Mouse (Mus musculus) spleen, postnatal 36 days (tissue): Measurements from ENCODE around the gene Ncor1.
A peak's percentile ranks its signal among the peaks of the same experiment; 100 is the strongest.
"Not testable (repeated sequence)": the region's sequence is repeated elsewhere in the genome, so short reads cannot be mapped to it uniquely, and the experiment has no call there.

Experiments used
- DNase-seq, 2 experiments: peaks; one replicate each; pipeline ENCODE4 v3.0.0; 2022; ENCODE audit warnings: low spot score in 2 of 2, mixed read lengths in 1 of 2

Gene Ncor1

DNA sequence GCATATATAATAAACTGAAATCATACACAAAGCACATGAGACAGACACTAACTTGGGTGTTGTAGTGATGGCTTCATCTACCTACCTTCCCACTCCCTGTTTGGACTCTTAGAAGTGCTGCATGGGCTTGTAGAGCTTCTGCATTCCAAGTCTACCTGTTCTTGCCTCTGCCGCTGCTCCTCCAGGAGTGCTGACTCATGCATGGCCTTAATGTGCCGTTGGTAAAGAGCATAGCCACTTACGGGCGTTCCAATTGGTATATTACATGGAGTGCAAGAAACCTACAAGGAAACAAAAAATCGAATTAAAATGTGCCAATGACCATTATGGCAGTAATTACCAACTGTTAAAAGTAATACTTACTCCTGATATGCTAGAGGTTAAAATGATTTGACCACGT lies 91.5 kb downstream of the Ncor1 start:
- DNase-seq = no peak

DNA sequence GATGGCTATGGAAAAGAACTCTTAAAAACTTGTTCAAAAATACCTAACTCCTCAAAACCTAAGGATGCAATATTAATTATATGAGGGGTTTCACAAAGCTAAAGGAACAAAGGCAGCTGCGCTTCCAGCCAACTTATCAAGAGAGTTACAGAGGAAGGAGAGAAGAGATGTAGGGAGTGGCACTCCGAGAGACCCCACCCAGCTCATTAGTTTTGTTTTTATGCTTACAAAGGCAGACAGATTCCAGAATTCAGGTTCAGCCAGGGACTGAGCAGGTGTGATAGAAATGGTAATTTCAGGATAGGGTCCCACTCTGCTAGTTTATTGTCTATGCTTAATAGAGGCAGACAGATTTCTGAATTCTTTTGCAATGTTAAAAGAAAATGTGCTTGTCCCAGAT lies 103.1 kb downstream of the Ncor1 start:
- no peak for DNase-seq

DNA sequence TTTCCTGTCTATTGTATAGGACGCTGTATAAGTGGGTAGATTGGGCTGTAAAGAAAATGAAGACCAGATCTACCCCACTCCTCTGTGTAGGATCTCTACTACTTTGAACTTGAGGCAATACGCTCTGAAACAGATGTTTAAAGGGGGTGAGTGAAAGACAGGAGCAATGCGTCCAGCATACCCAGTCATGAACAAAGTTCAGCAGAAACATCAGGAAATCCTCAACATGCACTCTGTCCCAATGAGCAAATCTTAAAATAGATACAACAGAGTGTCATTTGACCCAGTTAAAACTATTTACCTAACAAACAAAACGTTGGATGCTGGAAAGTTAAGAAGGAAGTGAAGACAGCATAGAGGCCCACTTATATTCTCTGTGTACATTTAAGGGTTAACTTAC lies 106.4 kb downstream of the Ncor1 start:
- DNase-seq = no peak

DNA sequence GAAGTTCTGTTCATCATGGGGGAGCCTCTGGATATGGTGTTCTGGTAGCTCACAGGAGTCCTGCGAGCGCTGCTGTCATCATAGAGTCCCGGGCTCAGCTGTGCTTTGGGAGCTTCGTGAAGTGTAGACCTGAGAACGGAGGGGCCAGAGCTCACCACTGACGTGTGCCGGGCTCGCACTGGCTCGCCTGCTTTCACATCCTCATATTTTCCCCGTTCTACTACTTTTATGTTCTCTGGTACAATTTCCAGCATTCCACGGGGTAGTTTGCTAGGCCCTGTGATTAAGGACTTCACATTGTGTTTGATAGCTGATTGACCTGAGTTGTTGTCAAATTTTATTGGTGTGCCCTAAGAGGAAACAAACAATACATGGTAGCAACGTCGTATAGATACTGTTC lies 115.3 kb downstream of the Ncor1 start:
- no peak for DNase-seq

DNA sequence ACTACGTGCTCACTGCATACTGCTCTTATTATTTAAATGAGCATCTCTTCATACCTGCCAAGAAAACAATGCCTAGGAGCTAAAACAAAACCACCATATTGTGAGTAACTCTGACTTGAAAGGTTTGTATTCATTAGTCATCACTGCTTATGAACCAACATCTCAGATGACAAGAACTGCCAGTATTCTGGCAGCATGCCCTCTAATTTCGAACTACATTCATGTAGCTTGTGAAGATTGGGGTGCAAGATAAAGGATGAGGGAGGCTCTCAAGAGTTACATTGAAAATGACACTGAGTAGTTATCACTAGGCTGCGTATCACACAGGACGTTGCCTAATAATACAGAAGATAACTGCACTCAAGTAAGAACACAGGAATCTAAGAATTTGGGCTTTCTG lies 126.1 kb downstream of the Ncor1 start:
- DNase-seq = no peak

DNA sequence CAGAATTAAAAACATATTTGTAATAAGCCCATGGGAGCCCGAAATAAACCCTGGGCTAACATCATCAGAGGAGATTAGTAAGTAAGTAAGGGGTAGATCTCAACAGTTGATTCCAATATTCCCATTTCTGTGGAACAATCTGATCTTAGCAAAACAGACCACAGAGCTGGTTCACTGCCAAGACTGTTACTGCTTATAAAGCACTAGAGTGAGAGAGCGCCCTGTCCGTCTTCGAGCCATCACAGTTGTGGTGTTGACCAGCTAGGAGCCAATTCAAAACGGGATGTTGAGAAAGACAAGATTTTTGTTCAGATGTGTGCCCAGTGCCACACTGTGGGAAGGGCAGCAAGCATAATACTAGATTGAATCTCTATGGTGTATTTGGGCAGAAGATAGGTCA lies 127.2 kb downstream of the Ncor1 start:
- no peak for DNase-seq

DNA sequence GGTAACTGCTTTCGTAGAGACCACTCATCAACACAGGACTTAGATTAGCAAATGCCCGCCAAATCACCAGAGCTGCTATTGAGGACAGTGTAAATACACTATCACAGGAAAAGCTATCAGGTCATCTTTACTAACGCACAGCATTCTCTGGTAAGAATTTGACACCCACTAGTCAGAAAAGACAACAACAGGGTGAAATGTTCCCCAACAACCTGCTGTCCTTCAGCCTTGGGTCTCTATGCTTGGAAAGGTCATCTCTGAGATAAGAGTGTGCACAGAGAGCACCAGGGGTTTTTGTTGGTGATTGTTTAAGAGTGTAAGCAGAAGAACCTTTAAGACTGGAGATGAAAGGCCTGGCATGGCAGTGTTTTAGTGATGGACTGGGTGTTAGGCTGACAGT lies 134.7 kb downstream of the Ncor1 start:
- DNase-seq = no peak

DNA sequence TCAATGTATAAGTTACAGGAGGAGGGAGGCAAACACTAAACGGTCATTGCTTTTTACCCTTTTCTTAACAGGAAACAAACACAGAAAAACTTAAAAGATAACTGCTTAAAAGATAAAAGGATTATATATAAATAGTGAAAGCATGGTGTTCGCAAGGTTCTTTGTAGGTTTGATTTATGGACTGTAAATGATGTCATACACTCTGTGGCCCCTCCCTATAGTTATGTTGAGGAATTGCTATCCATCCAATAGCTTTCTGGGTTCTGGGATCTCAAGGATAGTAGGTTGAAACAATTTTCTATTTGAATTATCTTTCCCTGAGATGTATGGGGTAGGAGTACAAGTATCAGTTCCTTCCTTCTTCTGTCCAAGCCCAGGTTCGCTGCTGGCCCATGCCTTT lies 138.2 kb downstream of the Ncor1 start:
- DNase-seq = no peak

DNA sequence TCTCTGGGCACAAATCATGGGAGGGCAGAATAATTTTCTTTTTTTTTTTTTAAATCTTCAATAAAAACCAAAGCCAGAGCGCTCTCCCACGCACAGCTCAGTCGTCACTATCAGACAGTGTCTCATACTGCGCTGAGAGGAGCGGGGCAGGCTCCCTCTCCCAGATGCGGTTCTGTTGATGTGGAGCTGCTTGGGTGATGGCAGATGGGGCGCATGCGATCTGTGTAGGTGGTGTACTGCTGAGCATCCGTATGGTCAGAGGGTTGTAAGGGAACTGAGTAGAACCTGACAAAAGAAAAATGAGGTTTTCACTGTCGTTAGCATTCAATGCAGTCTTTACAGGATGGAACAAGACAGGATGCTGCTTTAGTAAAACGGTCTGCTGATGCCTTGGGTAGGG lies 140.6 kb downstream of the Ncor1 start:
- no peak for DNase-seq

DNA sequence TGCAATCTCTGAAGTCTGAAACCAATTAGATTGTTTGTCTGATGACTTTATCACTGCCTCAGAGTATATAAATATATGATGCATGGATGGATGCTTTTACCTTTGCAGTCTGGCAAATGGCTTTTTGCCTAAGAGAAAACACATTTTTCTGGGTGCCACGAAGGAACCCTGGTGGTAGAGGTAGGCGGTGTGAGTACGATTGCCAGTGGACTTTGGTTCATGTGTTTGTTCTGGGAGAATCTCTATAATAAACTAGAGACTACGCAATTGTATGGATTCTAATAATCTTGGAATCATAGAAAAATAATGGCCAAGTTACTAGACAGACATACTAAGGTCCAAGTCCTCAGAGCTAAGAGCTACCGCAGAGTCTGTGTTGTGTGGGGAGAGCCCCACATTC lies 143.4 kb downstream of the Ncor1 start:
- no peak for DNase-seq

DNA sequence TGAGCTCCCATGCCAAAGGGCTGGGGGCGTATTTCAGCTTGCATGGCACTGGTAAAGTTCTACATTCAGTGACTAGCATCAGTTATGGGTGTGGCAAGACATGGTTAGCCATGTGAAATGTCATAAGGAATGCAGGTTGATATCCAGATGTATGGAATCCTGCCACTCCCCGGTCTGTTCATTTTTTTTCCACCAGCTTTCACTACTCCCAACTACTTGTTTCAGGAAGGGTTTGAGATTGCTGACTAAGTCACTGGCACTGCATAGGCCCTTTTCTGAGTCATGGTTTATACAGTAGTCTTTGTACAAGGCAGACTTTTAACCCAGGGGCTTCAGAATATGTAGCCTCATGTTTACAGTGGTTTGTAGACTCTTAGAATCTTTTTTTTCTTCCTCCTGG lies 149.0 kb downstream of the Ncor1 start:
- no peak for DNase-seq

DNA sequence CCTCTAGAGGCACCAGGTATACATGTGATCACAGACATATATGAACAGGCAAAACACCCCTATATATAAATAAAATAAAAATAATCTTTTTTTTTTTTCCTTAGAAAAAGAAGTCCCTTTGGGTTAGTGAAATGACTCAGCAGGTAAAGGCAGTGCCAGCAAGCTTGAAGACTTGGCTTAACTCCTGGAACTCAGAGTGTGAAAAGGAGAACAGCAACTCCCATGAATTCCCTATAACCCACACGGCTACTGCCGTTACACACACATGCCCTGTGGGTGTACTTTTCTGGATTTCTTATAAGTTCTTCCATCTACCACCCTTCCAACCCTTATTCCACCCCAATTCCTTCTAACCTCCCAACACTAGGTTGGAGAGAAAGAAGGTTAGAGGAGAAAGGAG lies 152.5 kb downstream of the Ncor1 start:
- DNase-seq = no peak

DNA sequence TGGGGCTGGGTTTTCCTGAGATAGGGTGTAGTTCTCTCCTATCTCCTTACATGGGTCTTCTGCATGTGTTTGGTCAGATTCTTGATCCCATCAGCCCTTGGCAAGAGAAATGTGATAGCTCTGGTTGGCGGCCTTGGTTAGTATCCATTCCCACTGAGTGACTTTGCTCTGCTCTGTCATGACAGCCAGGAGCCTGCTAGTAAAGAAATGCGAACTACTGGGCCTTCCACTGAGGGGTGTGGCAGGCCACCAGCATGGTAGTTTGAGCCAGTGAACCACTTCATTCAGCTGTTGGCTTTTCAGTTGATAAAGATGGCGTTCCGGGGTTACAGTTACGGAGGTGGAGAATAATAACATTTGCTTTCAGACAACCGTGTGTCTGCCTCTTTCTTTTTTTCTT lies 159.5 kb downstream of the Ncor1 start:
- no peak for DNase-seq

DNA sequence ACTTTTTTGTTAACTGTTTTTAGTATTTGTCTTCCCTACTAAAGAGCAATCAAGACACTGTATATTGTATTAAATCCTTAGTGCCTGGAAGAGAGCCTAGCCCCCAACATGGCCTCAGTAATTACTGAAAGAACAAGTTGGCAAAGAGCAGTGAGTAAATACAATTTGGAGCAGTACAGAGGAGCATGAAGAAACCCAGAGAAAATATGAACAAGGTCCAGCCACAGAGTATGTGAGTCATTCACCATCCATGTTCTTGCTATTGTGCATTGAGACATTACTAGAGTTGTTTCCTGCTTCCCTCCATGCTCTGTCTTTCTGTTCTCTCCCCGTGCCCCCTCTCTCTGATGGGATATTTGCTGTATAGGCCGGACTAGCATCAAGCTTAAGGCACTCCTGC lies 164.2 kb downstream of the Ncor1 start:
- DNase-seq = no peak

DNA sequence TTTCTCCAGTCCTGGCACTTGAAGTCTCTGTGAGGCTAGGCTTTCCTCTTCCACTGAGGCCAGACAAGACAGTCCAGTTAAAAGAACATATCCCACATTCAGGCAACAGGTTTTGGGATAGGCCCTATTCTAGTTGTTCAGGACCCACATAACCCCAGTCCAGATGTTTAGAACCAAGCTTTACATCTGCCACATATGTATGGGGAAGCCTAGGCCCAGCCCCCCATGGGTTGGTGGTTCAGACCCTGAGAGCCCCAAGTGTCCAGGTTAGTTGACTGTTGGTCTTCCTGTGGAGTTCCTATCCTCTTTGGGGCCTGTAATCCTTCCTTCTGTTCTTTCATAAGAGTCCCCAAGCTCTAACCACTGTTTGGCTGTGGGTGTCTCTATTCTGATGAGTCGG lies 170.6 kb downstream of the Ncor1 start:
- DNase-seq = no peak

DNA sequence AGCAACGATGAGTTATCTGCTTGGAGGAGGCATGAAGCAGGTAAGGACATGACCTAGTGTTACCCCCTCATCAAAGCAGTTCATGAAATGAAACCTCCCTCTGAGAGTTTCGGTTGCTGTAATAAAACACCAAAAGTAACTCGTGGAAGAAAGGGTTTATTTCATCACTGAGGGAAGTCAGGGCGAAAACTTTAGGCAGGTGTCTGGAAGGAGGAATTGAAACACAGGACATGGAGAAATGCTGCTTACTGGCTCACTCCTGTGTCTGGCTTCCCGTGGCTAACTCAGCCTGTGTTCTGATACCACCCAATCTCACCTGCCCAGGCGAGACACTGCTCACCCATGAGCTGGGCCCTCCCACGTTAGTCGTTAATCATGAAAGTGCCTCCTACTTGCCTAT lies 173.3 kb downstream of the Ncor1 start:
- DNase-seq = no peak

DNA sequence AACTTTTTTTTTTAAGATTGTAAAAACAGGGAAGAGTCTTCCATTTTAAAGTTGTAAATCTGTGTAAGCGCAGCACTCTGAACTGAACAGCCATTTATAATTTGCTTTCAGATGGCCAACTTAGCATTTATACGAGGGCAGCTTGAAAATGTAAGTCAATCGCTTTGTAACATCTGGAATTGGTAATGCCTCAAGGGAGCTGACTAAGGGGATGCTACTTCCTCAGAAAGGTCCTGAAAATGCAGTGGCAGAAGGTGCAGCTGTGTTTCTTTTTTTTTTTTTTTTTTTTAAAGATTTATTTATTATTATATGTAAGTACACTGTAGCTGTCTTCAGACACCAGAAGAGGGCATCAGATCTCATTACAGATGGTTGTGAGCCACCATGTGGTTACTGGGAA lies 174.3 kb downstream of the Ncor1 start:
- not testable (repeated sequence) for DNase-seq

DNA sequence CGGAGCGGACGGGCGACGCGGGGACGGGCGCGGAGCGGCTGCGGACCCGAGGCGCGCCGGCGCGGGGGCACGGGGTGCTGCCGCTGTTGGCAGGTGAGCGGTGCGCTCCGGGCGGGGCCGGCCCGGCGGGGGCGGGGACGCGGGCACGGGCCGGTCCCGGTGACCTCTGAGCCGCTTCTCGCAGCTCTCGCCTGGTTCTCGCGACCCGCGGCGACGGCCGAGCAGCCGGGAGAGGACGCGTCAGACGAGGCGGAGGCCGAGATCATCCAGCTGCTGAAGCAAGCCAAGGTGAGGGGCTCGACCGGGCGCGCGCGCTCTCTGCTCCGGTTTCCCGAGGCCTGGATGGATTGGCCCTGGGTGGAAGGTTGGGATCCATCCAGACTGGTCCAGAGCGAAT lies 176.7 kb downstream of the Ncor1 start:
- no peak for DNase-seq

DNA sequence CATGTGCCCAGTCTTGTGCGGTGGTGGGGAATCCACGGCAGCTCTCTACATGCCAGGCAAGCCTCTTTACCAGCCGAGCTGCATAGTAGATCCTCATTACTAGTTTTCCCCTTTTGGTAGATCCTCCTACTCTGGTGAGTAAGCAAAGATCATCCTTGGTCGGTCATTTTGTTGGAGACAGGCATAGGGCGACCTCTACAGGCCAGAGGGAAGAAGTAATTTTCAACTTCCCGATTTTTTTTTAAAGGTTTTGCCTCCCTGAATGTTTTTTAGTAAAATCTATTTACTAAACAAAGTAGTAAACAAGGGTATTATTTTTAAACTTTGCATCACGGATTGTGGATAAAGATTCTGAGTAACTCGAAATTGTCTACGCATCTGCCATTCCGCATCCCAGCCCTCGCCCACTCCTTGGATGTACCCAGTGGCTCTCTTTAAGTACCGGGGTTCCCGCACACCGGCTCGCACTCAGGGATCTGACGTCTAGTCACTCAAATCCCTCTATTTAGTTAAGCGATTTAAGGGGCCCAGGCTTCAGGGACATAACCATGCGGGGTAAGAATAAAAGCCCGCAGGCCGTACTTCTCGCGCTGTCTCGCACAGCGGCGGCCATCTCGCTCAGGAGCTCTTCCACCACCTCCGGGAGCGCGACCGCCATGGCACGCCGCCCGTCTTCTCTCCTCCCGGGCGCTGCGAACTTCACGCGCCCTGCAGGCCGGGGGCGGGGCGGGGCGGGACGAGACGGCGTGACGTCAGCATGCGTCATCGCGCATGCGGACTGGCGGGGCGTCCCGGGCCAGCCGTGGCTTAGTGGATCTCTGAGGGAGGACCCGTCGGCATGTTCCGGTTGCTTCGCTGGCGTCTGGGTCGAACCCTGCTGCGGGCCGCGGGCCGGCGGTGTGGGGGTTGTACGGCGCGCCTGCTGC lies 177.4 kb downstream of the Ncor1 start, which contains the start of the genes Zswim7 and Ttc19:
Zswim7 (minus strand) TSS at position 701 of the 926 bp plus-strand sequence.
Ttc19 (plus strand) TSS at position 799 of the 926 bp plus-strand sequence.
- DNase-seq = peak; percentile 86 to 88

DNA sequence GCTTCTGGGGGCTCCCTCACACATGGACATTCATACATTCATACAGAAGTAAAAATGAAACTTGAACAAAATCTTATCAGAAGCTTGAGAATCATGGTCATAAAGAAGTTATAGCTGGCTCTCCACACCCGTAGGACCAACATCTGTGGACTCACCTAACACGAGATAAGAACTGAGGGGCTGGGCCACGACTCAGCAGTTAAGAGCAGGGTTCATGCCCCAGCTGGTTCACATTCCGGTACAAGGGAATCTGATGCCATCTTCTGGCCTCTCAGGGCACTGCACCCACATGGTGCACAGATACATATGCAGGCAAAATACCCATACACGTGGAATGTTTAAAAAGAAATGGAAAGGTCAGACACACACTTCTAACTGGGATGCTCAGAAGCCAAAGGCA lies 180.3 kb downstream of the Ncor1 start:
- DNase-seq = peak; percentile 37 to 51

DNA sequence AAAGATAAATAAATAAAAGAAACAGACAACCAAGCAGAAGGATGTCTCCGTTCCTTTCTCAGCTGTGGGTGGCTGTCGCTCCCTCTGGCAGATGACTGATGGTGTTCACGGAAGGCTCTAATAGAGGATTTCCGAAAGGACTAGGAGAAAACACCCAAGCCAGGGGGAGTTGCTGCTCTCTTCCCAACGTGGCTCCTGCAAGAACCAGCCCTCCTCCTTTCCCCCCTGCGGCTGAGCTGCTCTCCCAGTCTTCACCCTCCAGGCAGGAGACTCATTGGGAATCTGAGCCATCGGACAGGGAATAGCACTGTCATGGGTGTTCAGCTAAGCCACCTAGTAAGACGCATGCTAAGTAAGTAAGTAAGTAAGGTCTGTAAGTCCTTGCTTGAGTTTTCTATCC lies 181.3 kb downstream of the Ncor1 start:
- no peak for DNase-seq

DNA sequence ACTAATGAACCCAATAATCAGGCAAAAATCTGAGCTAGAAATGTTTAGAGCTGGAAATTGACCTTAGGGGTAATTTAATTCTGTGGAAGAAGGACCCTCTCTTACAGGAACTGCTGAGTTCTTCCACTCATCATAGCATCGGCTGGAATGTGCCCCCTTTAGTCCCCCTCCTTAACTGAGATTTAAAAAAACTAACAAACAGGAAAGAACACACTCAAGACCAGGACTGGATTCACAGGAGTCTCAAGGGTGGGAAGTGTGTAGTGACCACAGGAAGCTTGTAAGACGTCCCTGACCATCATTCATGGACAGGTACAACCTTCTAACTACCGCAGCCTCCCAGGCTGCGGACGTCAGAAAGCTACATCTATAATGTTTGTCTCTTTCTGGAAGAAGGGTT lies 187.5 kb downstream of the Ncor1 start:
- no peak for DNase-seq

DNA sequence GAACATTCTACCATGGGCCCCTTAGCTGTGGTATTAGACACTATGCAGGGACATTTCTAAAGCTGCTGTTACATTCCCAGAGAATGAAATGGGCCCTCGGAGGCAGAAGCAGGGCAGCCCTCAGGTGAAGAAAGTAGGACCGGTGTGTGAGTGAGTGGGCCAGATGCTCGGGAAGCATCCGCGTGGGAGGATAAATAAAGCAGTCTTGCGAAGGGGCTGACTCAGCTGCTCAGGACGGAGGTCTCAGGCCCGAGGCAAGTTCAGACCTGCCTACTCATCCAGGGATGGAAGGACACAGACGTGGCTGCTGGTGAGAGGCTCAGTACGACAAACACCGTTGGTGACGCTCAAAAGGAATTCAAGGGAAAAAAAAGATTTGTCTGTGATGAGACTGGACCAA lies 189.2 kb downstream of the Ncor1 start:
- DNase-seq = no peak

DNA sequence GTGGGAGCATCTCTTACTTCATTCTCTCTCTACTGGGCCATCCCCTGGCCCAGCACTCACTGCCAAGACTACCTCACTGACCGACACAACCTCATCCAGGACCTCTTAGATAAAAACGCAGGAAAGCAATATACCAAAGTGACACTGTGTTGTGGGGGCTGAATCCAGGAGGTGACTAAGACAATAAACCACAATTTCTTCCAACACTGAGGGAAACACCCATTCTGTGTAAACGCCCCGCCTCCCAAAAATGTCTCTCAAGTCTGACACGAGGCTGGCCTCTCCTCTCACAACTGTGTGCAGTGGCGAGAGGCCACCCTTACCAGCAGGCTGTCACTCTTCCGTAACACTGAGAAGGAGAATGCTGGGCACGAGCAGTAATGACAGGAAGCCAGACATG lies 190.0 kb downstream of the Ncor1 start:
- no peak for DNase-seq
